Mouse (Mus musculus) bone marrow, adult 2 months (tissue): ENCODE measurements around the gene Exoc3l4.
A peak's percentile ranks its signal among the peaks of the same experiment; 100 is the strongest.

Experiments used
- CTCF ChIP-seq: fragments of 200-500 bp; IDR thresholded peaks from 2 replicates; pipeline ENCODE4 v1.5.1; 2011; ENCODE audit warnings: low read length, control low read depth; ENCODE audit not compliant: control insufficient read depth, insufficient read depth
- POLR2A ChIP-seq: fragments of 200-500 bp; IDR thresholded peaks from 2 replicates; pipeline ENCODE4 v1.6.1; 2011; ENCODE audit warnings: low read depth, mild to moderate bottlenecking, control low read depth, low read length, borderline replicate concordance; ENCODE audit not compliant: control insufficient read depth

- peak; percentile 92 for TF ChIP-seq CTCF
- no peak for TF ChIP-seq POLR2A
These were observed 52.7 kb downstream of the Exoc3l4 start for GRCm38 (mm10) chr12:111469507-111469906.
